Mouse (Mus musculus): ENCODE data around the gene Klrb1f. TPM values are rescaled to one million over a fixed set of nuclear protein-coding genes. Genes with fewer than 3 reads are reported as not detected.
A peak's percentile ranks its signal among the peaks of the same experiment; 100 is the strongest.
"Not testable (repeated sequence)": the region's sequence is repeated elsewhere in the genome, so short reads cannot be mapped to it uniquely, and the experiment has no call there.

The Klrb1f gene
- total RNA-seq (2015; ENCODE audit: low replicate concordance) (1.4 and 14.7 TPM in 2 replicates), total RNA-seq (2017; ENCODE audit: low replicate concordance) (2.7 and 4.1 TPM in 2 replicates)

GRCm38 (mm10) chr6:129045601-129046000 lies at the start of gene Klrb1f:
Klrb1f (plus strand) TSS chr6:129045901.
- ATAC-seq (replicated peaks; ENCODE audit: low FRiP score, poor library complexity, severe bottlenecking): no peak

- ATAC-seq (replicated peaks; ENCODE audit: low FRiP score, poor library complexity, severe bottlenecking): peak; percentile 59
Observed at GRCm38 (mm10) chr6:128996054-128996767, 49.5 kb upstream of the Klrb1f start.

GRCm38 (mm10) chr6:128996768-128997442 lies 48.8 kb upstream of the Klrb1f start:
- ATAC-seq (replicated peaks; ENCODE audit: low FRiP score, poor library complexity, severe bottlenecking): 0 out of 2 replicates have a peak, but pooled peaks have one; percentile 45

GRCm38 (mm10) chr6:129001392-129001791 lies 44.3 kb upstream of the Klrb1f start:
- no peak for ATAC-seq (replicated peaks; ENCODE audit: low FRiP score, poor library complexity, severe bottlenecking)

- no peak for ATAC-seq (replicated peaks; ENCODE audit: low FRiP score, poor library complexity, severe bottlenecking)
Observed at GRCm38 (mm10) chr6:129008552-129008951, 37.1 kb upstream of the Klrb1f start.

GRCm38 (mm10) chr6:129009846-129010504 lies 35.7 kb upstream of the Klrb1f start:
- not testable (repeated sequence) for ATAC-seq (replicated peaks; ENCODE audit: low FRiP score, poor library complexity, severe bottlenecking)

GRCm38 (mm10) chr6:129010505-129010873 lies 35.2 kb upstream of the Klrb1f start:
- no peak for ATAC-seq (replicated peaks; ENCODE audit: low FRiP score, poor library complexity, severe bottlenecking)

GRCm38 (mm10) chr6:129012012-129012411 lies 33.7 kb upstream of the Klrb1f start:
- not testable (repeated sequence) for ATAC-seq (replicated peaks; ENCODE audit: low FRiP score, poor library complexity, severe bottlenecking)

GRCm38 (mm10) chr6:129012966-129013365 lies 32.7 kb upstream of the Klrb1f start:
- ATAC-seq (replicated peaks; ENCODE audit: low FRiP score, poor library complexity, severe bottlenecking): no peak

GRCm38 (mm10) chr6:129013762-129014276 lies 31.9 kb upstream of the Klrb1f start:
- ATAC-seq (replicated peaks; ENCODE audit: low FRiP score, poor library complexity, severe bottlenecking): no peak

GRCm38 (mm10) chr6:129014399-129014798 lies 31.3 kb upstream of the Klrb1f start:
- no peak for ATAC-seq (replicated peaks; ENCODE audit: low FRiP score, poor library complexity, severe bottlenecking)

- no peak for ATAC-seq (replicated peaks; ENCODE audit: low FRiP score, poor library complexity, severe bottlenecking)
Observed at GRCm38 (mm10) chr6:129027451-129028248, 18.1 kb upstream of the Klrb1f start.

- ATAC-seq (replicated peaks; ENCODE audit: low FRiP score, poor library complexity, severe bottlenecking): no peak
Observed at GRCm38 (mm10) chr6:129030175-129030824, 15.4 kb upstream of the Klrb1f start.

GRCm38 (mm10) chr6:129030964-129031363 lies 14.7 kb upstream of the Klrb1f start:
- no peak for ATAC-seq (replicated peaks; ENCODE audit: low FRiP score, poor library complexity, severe bottlenecking)

GRCm38 (mm10) chr6:129033397-129033796 lies 12.3 kb upstream of the Klrb1f start:
- ATAC-seq (replicated peaks; ENCODE audit: low FRiP score, poor library complexity, severe bottlenecking): no peak

GRCm38 (mm10) chr6:129035017-129035416 lies 10.7 kb upstream of the Klrb1f start:
- ATAC-seq (replicated peaks; ENCODE audit: low FRiP score, poor library complexity, severe bottlenecking): no peak

- no peak for ATAC-seq (replicated peaks; ENCODE audit: low FRiP score, poor library complexity, severe bottlenecking)
Observed at GRCm38 (mm10) chr6:129036326-129036725, 9.4 kb upstream of the Klrb1f start.

- ATAC-seq (replicated peaks; ENCODE audit: low FRiP score, poor library complexity, severe bottlenecking): no peak
Observed at GRCm38 (mm10) chr6:129036890-129037463, 8.7 kb upstream of the Klrb1f start.

- ATAC-seq (replicated peaks; ENCODE audit: low FRiP score, poor library complexity, severe bottlenecking): no peak
Observed at GRCm38 (mm10) chr6:129041470-129041869, 4.2 kb upstream of the Klrb1f start.

All from erythroid progenitor cell, adult 5-6 weeks (primary cell).